Mouse (Mus musculus) ES-E14 (cell line): ENCODE results near the gene Cd47. TPM values are rescaled to one million over a fixed set of nuclear protein-coding genes. Genes with fewer than 3 reads are reported as not detected.

ENCODE experiments used
- DNase-seq: peaks from one replicate; pipeline ENCODE4 v3.0.0-alpha.2; 2013; ENCODE audit warnings: low read depth, low spot score
- H3K27ac ChIP-seq: 2 replicates; pipeline ENCODE4 v1.5.1; 2012; ENCODE audit warnings: low read depth, mild to moderate bottlenecking, low read length, moderate library complexity, mixed read lengths; ENCODE audit not compliant: poor library complexity, insufficient read depth, severe bottlenecking
- H3K36me3 ChIP-seq: 2 replicates; pipeline ENCODE4 v1.6.1; 2012; ENCODE audit warnings: mild to moderate bottlenecking, low read length, moderate library complexity, mixed read lengths; ENCODE audit not compliant: control insufficient read depth, poor library complexity, insufficient read depth, severe bottlenecking
- H3K4me1 ChIP-seq, 2 experiments: fragments of 150-350 bp in 1 of 2; sonication (generic) in 1 of 2; 2 replicates each; pipeline ENCODE4 v1.6.1; 2012; ENCODE audit warnings: low read length in 2 of 2, mild to moderate bottlenecking in 1 of 2, mixed read lengths in 1 of 2; ENCODE audit not compliant: control insufficient read depth in 2 of 2, insufficient read depth in 2 of 2, poor library complexity in 1 of 2
- H3K4me3 ChIP-seq, 2 experiments: fragments of 150-350 bp in 1 of 2; sonication (generic) in 1 of 2; 2 replicates each; pipeline ENCODE4 v1.5.1; 2012; ENCODE audit warnings: low read length in 2 of 2, low read depth in 1 of 2, mild to moderate bottlenecking in 1 of 2, mixed read lengths in 1 of 2; ENCODE audit not compliant: insufficient read depth in 1 of 2, poor library complexity in 1 of 2, severe bottlenecking in 1 of 2
- H3K9ac ChIP-seq: 2 replicates; pipeline ENCODE4 v1.6.1; 2012; ENCODE audit warnings: low read depth, mild to moderate bottlenecking, low read length, mixed read lengths; ENCODE audit not compliant: poor library complexity, insufficient read depth, severe bottlenecking
- H3K9me3 ChIP-seq: fragments of 150-350 bp; sonication (generic); 2 replicates; pipeline ENCODE4 v1.6.1; 2012; ENCODE audit warnings: low read depth, mild to moderate bottlenecking, low read length; ENCODE audit not compliant: control insufficient read depth, insufficient read depth
- CHD2 ChIP-seq: IDR thresholded peaks from 2 replicates; pipeline ENCODE4 v1.6.1; 2014; ENCODE audit warnings: mild to moderate bottlenecking, low read depth, low read length, inconsistent platforms
- HCFC1 ChIP-seq: IDR thresholded peaks from 2 replicates; pipeline ENCODE4 v1.6.1; 2012; ENCODE audit warnings: low read length, inconsistent platforms, borderline replicate concordance; ENCODE audit not compliant: insufficient read depth
- MAFK ChIP-seq: IDR thresholded peaks from 2 replicates; pipeline ENCODE4 v1.6.1; 2014; ENCODE audit warnings: mild to moderate bottlenecking, low read depth, low read length, inconsistent platforms; ENCODE audit not compliant: insufficient read depth
- ZC3H11A ChIP-seq: IDR thresholded peaks from 2 replicates; pipeline ENCODE4 v1.6.1; 2012; ENCODE audit warnings: low read depth, mild to moderate bottlenecking, inconsistent platforms, low read length, borderline replicate concordance
- ZNF384 ChIP-seq: IDR thresholded peaks from 2 replicates; pipeline ENCODE4 v1.6.1; 2012; ENCODE audit warnings: low read depth, low read length, inconsistent platforms
- in situ Hi-C, 2 experiments: fragments of 600-800 bp; cut with MboI; formaldehyde crosslinking; loops; one replicate each; pipeline ENCODE4 v1.15.1; 2025; ENCODE audit warnings: low sequenced_read_pairs in 2 of 2, inconsistent platforms in 1 of 2; ENCODE audit not compliant: unreplicated experiment in 2 of 2
- total RNA-seq: library from RNA; depleted of rRNA; stranded (reverse); fragments of 300-350 nt; gene quantifications from 2 replicates; pipeline ENCODE4 v1.2.3, GENCODE M21; 2012

Cd47 gene
- total RNA-seq, 1 experiment: 16.0 TPM

DNA sequence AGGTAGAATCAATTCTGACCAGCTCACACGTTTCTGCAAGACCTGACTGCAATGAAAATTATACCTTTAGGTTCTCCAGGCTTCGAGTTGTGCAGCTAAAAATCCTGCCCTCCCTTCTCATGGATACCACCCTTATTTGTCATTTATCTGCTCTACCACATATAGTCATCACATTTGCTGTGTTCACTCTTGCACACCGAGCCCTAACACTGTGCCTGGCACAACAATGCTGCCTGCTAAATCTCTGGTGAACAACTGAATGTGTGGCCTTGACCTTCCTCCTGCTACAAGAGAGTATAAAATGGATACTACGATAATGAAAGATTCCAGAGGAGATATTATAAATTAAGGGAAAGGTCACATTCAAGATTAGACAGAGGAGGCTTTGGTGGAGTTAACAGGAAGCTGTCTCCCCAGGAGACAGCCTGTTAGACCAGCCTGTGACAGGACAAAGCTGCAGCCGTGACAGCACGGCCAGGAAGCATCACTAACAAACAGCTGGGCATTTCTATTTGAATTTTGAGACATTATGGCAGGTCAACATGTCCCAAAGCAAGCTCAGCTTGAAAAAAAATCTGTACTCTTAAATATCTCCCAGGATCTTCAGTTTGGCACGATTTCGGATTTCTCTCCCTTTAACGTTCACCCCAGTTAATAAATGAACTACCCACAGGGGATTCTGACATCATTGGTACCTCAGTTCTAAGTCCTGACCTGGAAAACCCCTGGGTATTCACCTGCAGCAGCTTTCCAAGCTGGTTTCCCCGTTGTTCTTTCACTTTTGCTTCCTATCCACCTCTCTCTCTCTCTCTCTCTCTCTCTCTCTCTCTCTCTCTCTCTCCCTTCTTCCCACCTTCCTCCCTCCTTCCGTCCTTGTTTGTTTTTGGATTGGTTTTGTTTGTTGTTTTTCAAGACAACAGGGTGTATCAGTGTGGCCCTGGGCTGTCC lies 137.2 kb downstream of the Cd47 start:
- TF ChIP-seq CHD2: no peak
- TF ChIP-seq ZC3H11A: no peak
- no peak for TF ChIP-seq HCFC1
- TF ChIP-seq MAFK: no peak
- no peak for TF ChIP-seq ZNF384
- Histone ChIP-seq H3K4me1 (no peaks in the 10 kb centered on the region), H3K27ac (no peak overlapping the region), H3K36me3 (no peaks in the 10 kb centered on the region), H3K9ac (no peak overlapping the region), H3K9me3 (no peaks in the 10 kb centered on the region), H3K4me3 (no peak overlapping the region)
- no peak for DNase-seq
- in situ Hi-C loops: no loop called here

DNA sequence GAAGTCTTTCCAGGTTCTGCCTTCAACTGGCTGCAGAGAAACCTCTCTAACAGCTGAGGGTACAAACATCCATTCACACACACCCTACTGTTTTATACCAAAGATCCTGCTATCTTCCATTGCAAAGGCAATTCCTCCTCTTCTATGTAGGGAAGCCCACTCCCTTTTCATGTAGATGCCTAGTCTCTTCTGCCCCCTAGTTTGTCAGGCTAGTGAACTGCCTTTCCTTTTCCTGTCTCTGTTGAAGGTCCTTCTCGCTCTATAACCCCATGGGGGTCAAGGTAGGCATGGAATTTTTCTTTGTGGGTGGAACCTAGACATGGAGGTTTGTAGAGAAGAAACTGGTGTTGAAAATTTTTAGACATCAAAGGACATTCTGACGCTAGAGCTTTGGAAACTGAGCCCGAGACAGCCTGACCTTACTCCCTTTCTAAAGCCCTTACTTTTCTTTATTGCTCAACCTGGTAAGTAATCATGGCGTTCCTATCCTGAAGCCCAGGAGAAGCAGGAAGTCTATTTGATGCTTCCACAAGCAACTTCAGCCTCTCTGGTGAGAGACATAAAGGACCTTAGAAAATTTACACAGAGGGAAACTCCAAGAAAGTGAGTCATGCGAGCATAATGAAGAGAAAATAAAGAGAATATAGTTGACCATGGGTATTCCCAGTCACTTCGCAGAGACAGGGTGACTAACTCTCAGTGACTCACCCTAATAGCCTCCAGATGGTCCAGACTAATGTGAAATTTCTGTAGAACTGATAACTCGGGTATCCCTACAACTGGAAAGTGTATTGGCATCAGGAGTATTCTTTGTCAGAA lies 138.4 kb downstream of the Cd47 start:
- Histone ChIP-seq H3K9me3 (no peaks in the 10 kb centered on the region), H3K36me3 (no peaks in the 10 kb centered on the region), H3K27ac (no peak overlapping the region), H3K9ac (no peak overlapping the region), H3K4me3 (no peak overlapping the region), H3K4me1 (no peaks in the 10 kb centered on the region)
- no peak for DNase-seq
- in situ Hi-C loops: no loop called here
- TF ChIP-seq ZC3H11A (no peak), MAFK (no peak), HCFC1 (no peak), CHD2 (no peak), ZNF384 (no peak)

DNA sequence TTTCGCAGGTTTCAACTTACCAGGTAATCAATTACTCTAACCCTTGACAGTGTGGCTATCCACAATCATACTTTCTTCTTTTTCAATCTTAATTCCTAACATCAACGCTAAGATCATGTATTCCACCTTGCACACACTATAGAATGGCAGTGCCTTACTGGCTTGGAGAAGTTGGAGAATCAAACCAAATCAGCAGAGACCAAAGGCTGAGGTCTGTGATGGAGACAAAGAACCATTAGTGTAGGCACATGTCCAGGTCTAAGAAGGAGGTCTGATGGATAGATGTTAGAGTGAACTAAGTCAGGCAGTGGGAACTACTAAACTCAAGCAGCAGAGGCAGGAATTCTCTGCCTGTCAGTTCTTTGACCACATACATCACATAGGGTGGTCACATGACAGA lies 139.0 kb downstream of the Cd47 start:
- H3K36me3 ChIP-seq: no peaks in the 10 kb centered on the region
- no peak overlapping the region for H3K27ac ChIP-seq
- H3K4me3 ChIP-seq: no peak overlapping the region
- H3K9ac ChIP-seq: no peak overlapping the region
- in situ Hi-C loops: no loop called here
- no peak for DNase-seq
- no peak for TF ChIP-seq MAFK
- TF ChIP-seq ZNF384: no peak
- TF ChIP-seq HCFC1: no peak
- no peak for TF ChIP-seq CHD2
- TF ChIP-seq ZC3H11A: no peak
- H3K4me1 ChIP-seq: no peaks in the 10 kb centered on the region
- no peaks in the 10 kb centered on the region for H3K9me3 ChIP-seq

DNA sequence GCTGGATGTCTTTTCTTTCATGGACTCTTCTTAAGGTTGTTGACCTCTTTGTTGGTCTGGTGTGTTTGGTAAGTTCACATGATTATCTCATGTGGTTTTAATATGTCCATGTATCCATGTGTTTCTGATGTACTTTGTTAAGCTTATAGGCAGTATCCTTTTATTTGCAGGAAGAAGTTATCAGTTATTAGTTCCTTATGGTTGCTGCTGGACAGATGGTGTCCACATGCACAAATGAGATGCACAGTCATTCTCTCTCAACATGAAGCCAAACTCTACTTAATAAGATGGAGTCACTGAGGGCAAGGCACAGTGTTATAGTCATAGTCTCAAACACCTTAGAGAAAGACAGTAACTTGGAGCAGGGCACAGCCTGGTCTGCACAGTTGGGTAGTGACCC lies 140.1 kb downstream of the Cd47 start:
- Histone ChIP-seq H3K9me3 (no peaks in the 10 kb centered on the region), H3K4me3 (no peak overlapping the region), H3K36me3 (no peaks in the 10 kb centered on the region), H3K27ac (no peak overlapping the region), H3K9ac (no peak overlapping the region), H3K4me1 (no peaks in the 10 kb centered on the region)
- in situ Hi-C loops: no loop called here
- TF ChIP-seq HCFC1 (no peak), CHD2 (no peak), MAFK (no peak), ZC3H11A (no peak), ZNF384 (no peak)
- no peak for DNase-seq
